Mouse (Mus musculus) embryonic stem cell, embryonic (primary cell): ENCODE data around the gene Paqr9.

Experiments
- CTCF ChIA-PET, 4 experiments: fragments of 300-600 bp in 2 of 4; fragments of 350-600 bp in 2 of 4; sonication (Branson Sonifier 250); formaldehyde crosslinking; loops; one replicate each; lab custom pipeline; 2022; ENCODE audit warnings: inconsistent platforms in 2 of 4; lab: Charles Lee
- POLR2A ChIA-PET, 4 experiments: fragments of 300-600 bp in 2 of 4; fragments of 350-600 bp in 2 of 4; sonication (Branson Sonifier 250); formaldehyde crosslinking; loops; one replicate each; lab custom pipeline; 2022; ENCODE audit warnings: antibody characterized with exemption in 4 of 4, inconsistent platforms in 1 of 4; lab: Charles Lee

The Paqr9 gene

GRCm38 (mm10) chr9:95539176-95539800 lies 20.2 kb upstream of the Paqr9 start:
- CTCF ChIA-PET: interaction anchor here in 3 of 4 experiments (0.6 to 1.3 kb wide), 7 partner anchors 10 to 1250 kb away, joined by 3 to 9 read pairs (median 5); partner anchors contain the start of gene U2surp (in 1 of the 3)
- POLR2A ChIA-PET: interaction anchor here in 2 of 4 experiments (0.8 to 2.0 kb wide), 7 partner anchors 9 to 27 kb away, joined by 3 to 8 read pairs (median 7); no protein-coding TSS in a partner anchor

DNA sequence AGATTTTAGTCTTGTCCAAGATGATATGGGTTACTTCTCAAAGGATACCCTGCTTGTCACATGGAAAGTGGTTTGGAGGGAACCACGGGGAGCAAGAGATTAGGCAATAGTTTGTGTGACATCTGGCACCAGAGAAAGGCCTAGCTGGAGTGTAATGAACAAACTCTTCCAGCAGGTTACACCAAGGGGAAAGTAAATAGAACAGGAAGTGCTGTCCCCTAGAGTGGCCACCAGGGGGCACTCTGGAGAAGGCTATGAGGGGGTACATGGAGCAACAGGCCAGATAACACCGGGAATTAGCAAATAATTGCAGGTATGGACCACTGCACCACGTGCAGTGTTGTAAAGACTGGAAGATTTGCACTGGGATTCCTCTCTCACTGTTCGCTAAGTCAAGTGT lies 19.0 kb upstream of the Paqr9 start:
- CTCF ChIA-PET: interaction anchor here (0.6 to 1.3 kb wide), 22 partner anchors 9 to 316 kb away, joined by 3 to 8 read pairs (median 4); partner anchors contain the start of genes Paqr9 (in 1 of the 4) and U2surp (in 1 of the 4)
- POLR2A ChIA-PET: interaction anchor here in 2 of 4 experiments (1.0 to 2.0 kb wide), 6 partner anchors 10 to 28 kb away, joined by 3 to 8 read pairs (median 8); no protein-coding TSS in a partner anchor

- ChIA-PET POLR2A (interaction anchor here in 1 of 4 experiments (1.0 to 1.1 kb wide), 2 partner anchors 17 to 19 kb away, joined by 3 read pairs; no protein-coding TSS in a partner anchor), CTCF (interaction anchor here in 1 of 4 experiments (0.7 kb wide), 1 partner anchor 9 kb away, joined by 3 read pairs; no protein-coding TSS in a partner anchor)
Observed at GRCm38 (mm10) chr9:95541208-95541607, 18.2 kb upstream of the Paqr9 start.

GRCm38 (mm10) chr9:95541650-95542432 lies 17.6 kb upstream of the Paqr9 start:
- CTCF ChIA-PET: interaction anchor here (0.5 to 1.1 kb wide), 5 partner anchors 8 to 309 kb away, joined by 3 to 7 read pairs (median 3); no protein-coding TSS in a partner anchor
- POLR2A ChIA-PET: interaction anchor here in 3 of 4 experiments (0.6 to 1.7 kb wide), 11 partner anchors 14 to 604 kb away, joined by 3 to 5 read pairs (median 3); partner anchors contain the start of gene U2surp (in 1 of the 3)

DNA sequence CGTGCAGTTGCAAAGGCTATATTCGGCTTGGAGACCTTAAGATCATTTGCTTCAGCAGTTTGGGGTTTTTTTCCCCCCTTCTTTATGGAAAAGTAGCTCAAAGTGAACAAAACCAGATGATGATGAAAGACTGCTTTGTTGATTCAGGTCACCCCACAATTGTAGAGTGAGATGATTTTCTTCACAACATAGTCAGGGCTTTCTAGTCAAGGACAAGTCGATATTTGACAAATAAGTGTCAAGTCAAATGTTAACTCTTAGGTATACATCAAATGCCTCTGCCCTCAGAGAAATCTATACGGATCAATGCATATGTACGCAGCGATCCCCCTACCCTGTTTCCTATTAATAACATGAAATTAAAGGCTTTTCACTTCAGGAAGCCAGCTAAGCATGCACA lies 17.0 kb upstream of the Paqr9 start:
- ChIA-PET POLR2A (interaction anchor here in 3 of 4 experiments (0.6 to 1.7 kb wide), 9 partner anchors 13 to 603 kb away, joined by 3 to 5 read pairs (median 3); partner anchors contain the start of gene U2surp (in 1 of the 3)), CTCF (interaction anchor here (0.5 to 1.1 kb wide), 4 partner anchors 17 to 308 kb away, joined by 3 to 7 read pairs (median 4); no protein-coding TSS in a partner anchor)

DNA sequence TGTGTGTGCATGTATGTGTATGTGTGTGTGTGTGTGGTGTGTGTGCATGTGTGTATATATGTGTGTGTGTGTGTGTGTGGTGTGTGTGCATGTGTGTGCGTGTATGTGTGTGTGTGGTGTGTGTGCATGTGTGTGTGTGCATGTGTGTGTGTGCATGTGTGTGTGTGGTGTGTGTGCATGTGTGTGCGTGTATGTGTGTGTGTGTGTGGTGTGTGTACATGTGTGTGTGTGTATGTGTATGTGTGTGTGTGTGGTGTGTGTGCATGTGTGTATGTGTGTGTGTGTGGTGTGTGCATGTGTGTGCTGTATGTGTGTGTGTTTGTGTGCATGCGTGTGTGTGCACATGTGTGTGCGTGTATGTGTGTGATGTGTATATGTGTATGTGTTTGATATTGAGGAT lies 14.9 kb upstream of the Paqr9 start:
- POLR2A ChIA-PET: interaction anchor here in 1 of 4 experiments (1.4 kb wide), 1 partner anchor 24 kb away, joined by 5 read pairs; no protein-coding TSS in a partner anchor

DNA sequence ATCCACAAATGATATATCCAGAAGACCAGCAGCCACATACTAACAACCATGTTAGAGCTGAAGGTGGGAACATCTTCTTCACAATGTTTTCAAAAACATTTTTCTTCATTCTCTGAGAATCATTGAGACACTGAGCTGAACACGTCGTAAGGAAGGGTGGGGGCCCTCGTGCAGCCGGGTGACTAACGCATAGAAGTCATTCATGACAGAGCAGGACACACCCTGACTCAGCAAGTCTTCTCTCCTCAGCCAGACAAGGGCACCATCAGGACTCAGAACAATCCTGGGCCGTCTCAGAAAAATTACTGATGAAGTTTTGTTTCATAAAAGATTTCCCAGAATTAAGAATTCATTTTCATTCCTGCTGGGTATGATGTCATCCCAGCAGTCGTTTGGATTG lies 12.8 kb upstream of the Paqr9 start:
- ChIA-PET CTCF (interaction anchor here in 1 of 4 experiments (0.5 to 0.6 kb wide), 2 partner anchors 14 to 51 kb away, joined by 3 to 5 read pairs; no protein-coding TSS in a partner anchor), POLR2A (interaction anchor here in 1 of 4 experiments (0.7 to 1.6 kb wide), 7 partner anchors 9 to 41 kb away, joined by 3 to 5 read pairs (median 3); no protein-coding TSS in a partner anchor)

More for the DNA sequence above, 14.9 kb upstream of the Paqr9 start:
- CTCF ChIA-PET: no interaction called here

- POLR2A ChIA-PET: interaction anchor here in 1 of 4 experiments (0.6 to 2.1 kb wide), 3 partner anchors 28 to 64 kb away, joined by 3 to 7 read pairs (median 5); no protein-coding TSS in a partner anchor
Observed at GRCm38 (mm10) chr9:95549626-95550411, 9.6 kb upstream of the Paqr9 start.

GRCm38 (mm10) chr9:95550856-95551774 lies 8.3 kb upstream of the Paqr9 start:
- CTCF ChIA-PET: interaction anchor here in 2 of 4 experiments (0.5 to 1.2 kb wide), 3 partner anchors 11 to 254 kb away, joined by 3 to 7 read pairs (median 4); no protein-coding TSS in a partner anchor
- POLR2A ChIA-PET: interaction anchor here in 1 of 4 experiments (0.8 to 2.1 kb wide), 4 partner anchors 28 to 38 kb away, joined by 3 to 7 read pairs (median 4); no protein-coding TSS in a partner anchor

More at GRCm38 (mm10) chr9:95549626-95550411, 9.6 kb upstream of the Paqr9 start:
- CTCF ChIA-PET: interaction anchor here (0.6 to 1.7 kb wide), 7 partner anchors 9 to 431 kb away, joined by 3 to 8 read pairs (median 3); partner anchors contain the start of gene Paqr9 (in 1 of the 4)

DNA sequence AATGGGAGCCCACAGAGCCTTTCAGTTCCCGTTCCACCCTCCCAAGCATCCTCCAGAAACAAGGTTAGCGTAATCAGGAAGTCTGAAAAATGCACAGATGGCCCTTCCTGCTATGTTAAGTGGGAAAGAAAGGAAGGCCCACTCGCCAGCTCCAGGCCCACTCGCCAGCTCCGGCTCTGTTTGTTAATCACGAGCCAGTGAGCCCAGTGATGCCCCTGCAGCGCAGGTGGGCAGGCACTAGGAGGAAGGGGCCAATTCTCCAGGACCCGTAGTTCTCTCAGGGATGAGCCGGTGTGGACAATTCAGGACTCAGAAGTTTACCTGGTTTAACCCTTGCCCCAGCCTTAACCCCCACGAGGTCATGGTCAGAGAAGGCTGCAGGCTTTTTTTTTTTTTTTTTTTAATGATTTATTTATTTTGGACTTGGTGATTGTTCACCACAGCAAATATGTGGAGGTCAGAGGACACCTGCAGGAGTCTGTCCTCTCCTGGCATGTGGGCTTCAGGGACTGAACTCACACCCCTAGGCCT lies 7.2 kb upstream of the Paqr9 start:
- POLR2A ChIA-PET: interaction anchor here in 3 of 4 experiments (0.7 to 2.1 kb wide), 5 partner anchors 27 to 583 kb away, joined by 3 to 7 read pairs (median 3); no protein-coding TSS in a partner anchor

DNA sequence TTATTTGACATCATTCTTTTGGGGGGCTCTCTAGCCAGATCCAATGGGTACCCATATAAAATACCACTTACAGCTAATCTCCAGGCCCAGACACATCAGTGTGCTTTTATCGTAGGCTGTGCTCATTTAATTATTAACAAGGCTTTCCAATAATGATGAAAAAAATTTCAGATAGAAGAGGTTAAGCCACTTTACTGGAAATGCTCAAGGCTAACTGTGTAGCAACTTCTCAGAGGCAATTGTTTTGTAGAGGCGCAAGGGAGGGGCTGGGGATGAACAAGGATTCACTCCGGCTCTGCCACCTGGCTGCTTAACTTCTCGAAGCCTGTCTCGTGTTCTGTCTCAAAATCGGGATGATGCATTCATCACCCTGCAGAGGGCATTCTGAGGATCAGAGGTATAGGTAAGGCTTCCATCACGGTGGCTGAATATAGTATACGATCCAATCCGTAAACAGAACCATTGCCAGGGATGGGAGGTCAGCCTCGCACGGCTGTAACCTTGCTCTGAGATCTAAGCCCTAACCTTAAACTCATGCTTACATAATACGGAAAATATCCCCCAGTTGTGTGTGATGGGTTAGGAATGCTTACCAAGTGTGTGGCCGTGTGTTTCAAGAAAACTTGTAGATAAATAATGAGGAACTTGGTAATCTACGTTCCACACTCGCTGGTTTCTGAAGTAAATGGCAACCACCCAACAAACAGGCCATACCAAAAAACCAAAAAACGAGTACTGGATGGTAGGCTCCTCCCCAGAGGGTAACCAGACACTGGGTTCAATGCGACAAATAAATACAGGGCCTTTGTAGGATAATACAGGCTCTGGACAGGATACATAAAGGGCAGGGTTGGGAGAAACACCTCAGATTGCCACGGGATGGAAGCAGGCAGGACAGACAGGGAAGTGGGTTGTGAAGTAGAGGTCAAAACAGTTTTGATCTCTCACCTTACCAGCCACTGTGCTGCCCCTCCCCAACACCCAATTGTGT lies 4.9 kb upstream of the Paqr9 start:
- POLR2A ChIA-PET: interaction anchor here in 2 of 4 experiments (0.9 to 1.6 kb wide), 4 partner anchors 12 to 83 kb away, joined by 3 read pairs; partner anchors contain the start of gene Pcolce2 (in 1 of the 2)
- CTCF ChIA-PET: interaction anchor here in 1 of 4 experiments (0.6 kb wide), 1 partner anchor 120 kb away, joined by 4 read pairs; no protein-coding TSS in a partner anchor

More for the DNA sequence above, 7.2 kb upstream of the Paqr9 start:
- CTCF ChIA-PET: interaction anchor here in 1 of 4 experiments (0.7 kb wide), 1 partner anchor 48 kb away, joined by 3 read pairs; no protein-coding TSS in a partner anchor

DNA sequence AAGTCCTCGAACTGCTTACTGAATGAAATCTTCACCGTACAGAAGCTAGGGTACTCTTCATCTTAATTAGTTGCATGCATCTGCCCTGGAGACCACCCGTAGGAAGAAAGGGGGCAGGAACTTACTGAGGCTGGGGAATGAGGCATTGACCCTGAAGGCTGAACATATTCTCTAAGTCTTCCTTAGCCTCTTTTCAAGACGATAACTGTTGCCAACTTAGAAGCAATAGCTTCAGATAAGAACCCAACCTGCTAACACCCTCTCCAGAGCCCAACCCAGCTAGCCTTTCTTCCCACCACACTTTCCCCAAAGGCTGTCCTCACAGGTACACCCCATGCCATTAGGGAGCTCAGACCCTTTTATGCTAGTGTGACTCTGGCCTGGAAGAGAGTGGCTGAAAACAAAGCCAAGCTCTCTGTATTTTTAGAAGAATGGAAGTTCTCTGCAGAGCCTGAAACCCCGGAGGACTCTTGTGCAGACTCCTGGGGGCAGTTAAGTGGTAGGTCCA lies 4.2 kb upstream of the Paqr9 start:
- POLR2A ChIA-PET: interaction anchor here in 2 of 4 experiments (0.9 to 1.6 kb wide), 6 partner anchors 9 to 83 kb away, joined by 3 to 5 read pairs (median 3); partner anchors contain the start of gene Pcolce2 (in 1 of the 2)
- CTCF ChIA-PET: interaction anchor here in 1 of 4 experiments (0.6 kb wide), 1 partner anchor 121 kb away, joined by 4 read pairs; no protein-coding TSS in a partner anchor

DNA sequence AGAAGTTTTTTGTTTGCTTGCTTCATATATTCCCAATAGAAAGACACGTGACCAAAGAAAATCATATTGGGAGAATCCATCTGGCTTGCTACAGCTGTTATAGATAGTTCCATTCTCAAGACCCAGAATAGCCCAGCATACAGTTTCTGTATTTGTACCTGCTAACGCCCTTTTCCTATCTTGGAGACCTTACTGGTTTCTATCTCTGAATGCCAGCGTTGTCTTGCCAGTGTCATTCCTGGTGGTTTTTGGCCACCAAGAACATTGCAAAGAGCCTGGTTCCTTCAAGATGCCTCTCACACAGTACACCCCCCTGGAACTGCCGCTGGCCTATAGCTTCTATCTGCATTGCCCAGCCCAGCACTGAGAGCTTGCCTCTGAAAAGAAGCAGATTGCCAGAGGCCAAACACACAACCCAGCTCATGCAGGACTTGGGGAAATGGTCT lies 3.4 kb upstream of the Paqr9 start:
- POLR2A ChIA-PET: interaction anchor here in 2 of 4 experiments (0.9 to 1.6 kb wide), 6 partner anchors 10 to 82 kb away, joined by 3 to 5 read pairs (median 3); partner anchors contain the start of gene Pcolce2 (in 1 of the 2)
- CTCF ChIA-PET: interaction anchor here in 1 of 4 experiments (0.6 kb wide), 1 partner anchor 10 kb away, joined by 4 read pairs; no protein-coding TSS in a partner anchor

GRCm38 (mm10) chr9:95557722-95558121 lies 1.7 kb upstream of the Paqr9 start:
- ChIA-PET POLR2A (interaction anchor here in 1 of 4 experiments (1.0 to 1.3 kb wide), 4 partner anchors 11 to 58 kb away, joined by 3 to 4 read pairs (median 3); no protein-coding TSS in a partner anchor), CTCF (no interaction called here)
